Mouse (Mus musculus) kidney, postnatal 0 days (tissue): ENCODE measurements around the gene Atp5h. TPM values are rescaled to one million over a fixed set of nuclear protein-coding genes. Genes with fewer than 3 reads are reported as not detected.

Experiments used
- ATAC-seq: fragments of 200-750 bp; cut with Nextera tagmentation; replicated peaks from 2 replicates; pipeline ENCODE4 v1.8.0; 2017; ENCODE audit warnings: low read depth, moderate number of reproducible peaks, moderate TSS enrichment, moderate library complexity; ENCODE audit not compliant: low FRiP score
- DNase-seq: peaks from one replicate; pipeline ENCODE4 v3.0.0-alpha.2; 2016; ENCODE audit warnings: low spot score
- H3K27ac ChIP-seq: fragments of 300-500 bp; sonication (generic); 2 replicates; pipeline ENCODE4 v1.5.1; 2014; ENCODE audit warnings: mild to moderate bottlenecking
- H3K27me3 ChIP-seq: fragments of 300-500 bp; sonication (generic); 2 replicates; pipeline ENCODE4 v1.6.1; 2014; ENCODE audit warnings: low read length, mixed read lengths; ENCODE audit not compliant: insufficient read depth
- H3K36me3 ChIP-seq: fragments of 300-500 bp; sonication (generic); 2 replicates; pipeline ENCODE4 v1.6.1; 2014; ENCODE audit warnings: low read length, mixed read lengths; ENCODE audit not compliant: insufficient read depth
- H3K4me1 ChIP-seq: fragments of 300-500 bp; sonication (generic); replicated peaks from 2 replicates; pipeline ENCODE4 v1.6.1; 2014; ENCODE audit warnings: antibody characterized with exemption, low read length, mixed read lengths; ENCODE audit not compliant: insufficient read depth
- H3K4me2 ChIP-seq: fragments of 300-500 bp; sonication (generic); 2 replicates; pipeline ENCODE4 v1.6.1; 2014; ENCODE audit warnings: mild to moderate bottlenecking, low read length, moderate library complexity, mixed read lengths
- H3K4me3 ChIP-seq: fragments of 300-500 bp; sonication (generic); replicated peaks from 2 replicates; pipeline ENCODE4 v1.5.1; 2014; ENCODE audit warnings: low read depth, low read length
- H3K9ac ChIP-seq: fragments of 300-500 bp; sonication (generic); 2 replicates; pipeline ENCODE4 v1.6.1; 2014; ENCODE audit warnings: low read depth, low read length
- H3K9me3 ChIP-seq: fragments of 300-500 bp; sonication (generic); replicated peaks from 2 replicates; pipeline ENCODE4 v1.6.1; 2016; ENCODE audit warnings: low read length, inconsistent platforms, mixed read lengths
- CTCF ChIP-seq: IDR thresholded peaks from 2 replicates; pipeline ENCODE4 v1.5.1; 2016; ENCODE audit warnings: antibody characterized with exemption, low read depth, mild to moderate bottlenecking, moderate library complexity
- WGBS: fragments of 180-500 bp; shearing (Covaris S2); extraction: QIAGEN DNeasy Blood & Tissue Kit; methylation state at CpG from one replicate; pipeline ENCODE4 v1.1.7; 2014; 5-methylcytosine and 5-hydroxymethylcytosine counted together
- polyA plus RNA-seq: library from polyadenylated mRNA; unstranded; fragments of >200 nt; fragmentation: Nextera tagmentation; extraction: Ambion mirVana; gene quantifications from 2 replicates; pipeline ENCODE4 v1.2.1, GENCODE M21; 2015

Atp5h gene
- polyA plus RNA-seq, 1 experiment from 2014 or later = 1,578 TPM

DNA sequence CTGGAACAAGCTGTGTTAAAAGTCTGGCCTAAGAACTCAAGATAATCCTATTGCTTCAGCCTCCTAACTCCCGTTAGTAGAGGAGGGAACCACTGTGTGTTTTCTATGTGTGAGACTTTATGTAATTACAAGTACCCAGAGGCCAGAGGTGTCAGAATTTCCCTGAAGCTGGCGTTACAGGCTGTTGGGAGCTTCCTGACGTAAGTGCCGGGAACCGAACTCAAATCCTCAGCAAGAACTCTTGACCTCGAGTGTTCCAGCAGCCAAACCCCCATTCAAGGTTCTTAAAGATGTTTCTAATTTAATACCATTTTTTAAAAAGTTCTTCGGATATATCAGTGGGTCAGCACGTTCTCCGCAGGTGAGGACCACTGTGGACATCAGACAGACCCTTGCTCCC is 38.5 kb downstream of the Atp5h start:
- Histone ChIP-seq H3K4me2 (peak overlapping the region; percentile 82), H3K4me3 (peak overlapping the region; percentile 74), H3K36me3 (no peaks in the 10 kb centered on the region), H3K9me3 (no peaks in the 10 kb centered on the region), H3K9ac (no peak overlapping the region), H3K27me3 (no peaks in the 10 kb centered on the region), H3K4me1 (peaks cover 25% of the 10 kb centered on the region; the same call in 1 of the 2 replicates), H3K27ac (peak overlapping the region; percentile 28; the same call in 1 of the 2 replicates)
- WGBS = 17% methylated on average over 9 of the region's 9 CpGs
- no peak for TF ChIP-seq CTCF
- no peak for DNase-seq
- no peak for ATAC-seq

DNA sequence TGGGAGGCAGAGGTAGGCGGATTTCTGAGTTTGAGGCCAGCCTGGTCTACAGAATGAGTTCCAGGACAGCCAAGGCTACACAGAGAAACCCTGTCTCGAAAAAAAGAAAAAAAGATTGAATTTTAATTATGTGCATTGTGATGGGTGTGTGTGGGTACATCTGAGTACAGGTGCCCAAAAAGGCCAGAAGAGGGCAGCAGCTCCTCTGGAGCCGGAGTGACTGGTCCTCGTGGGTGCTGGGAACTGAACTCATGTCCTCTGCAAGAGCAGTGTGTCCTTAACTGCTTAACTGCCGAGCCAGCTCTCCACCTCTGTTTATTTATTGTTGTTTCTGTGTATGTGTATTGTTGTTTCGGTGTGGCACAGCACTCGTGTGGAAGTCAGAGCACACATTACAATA is 41.9 kb downstream of the Atp5h start:
- WGBS = 87% methylated on average over 7 of the region's 7 CpGs
- ATAC-seq = no peak

DNA sequence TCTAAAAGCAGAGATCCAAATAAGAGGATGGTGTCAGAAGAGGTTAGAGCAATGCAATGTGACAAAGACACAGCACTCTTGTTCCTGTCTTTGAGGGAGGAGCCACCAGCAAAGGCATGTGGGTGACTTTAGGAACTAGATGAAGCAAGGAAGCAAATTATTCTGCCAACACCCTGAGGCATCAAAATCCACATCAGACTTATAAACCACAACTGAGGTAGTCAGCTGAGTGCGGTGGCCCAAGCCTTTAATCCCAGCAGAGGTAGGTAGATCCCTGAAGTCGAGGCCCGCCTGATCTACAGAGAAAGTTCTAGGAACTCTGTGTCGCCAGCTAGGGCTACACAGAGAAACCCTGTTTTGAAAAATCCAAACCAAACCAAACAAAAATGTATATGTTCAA is 42.5 kb downstream of the Atp5h start:
- WGBS = 89% methylated on average over 4 of the region's 4 CpGs

More for the DNA sequence above, 41.9 kb downstream of the Atp5h start:
- no peak overlapping the region for H3K9ac ChIP-seq
- H3K27me3 ChIP-seq = peaks cover 4% of the 10 kb centered on the region; the same call in 1 of the 2 replicates
- 0 out of 2 replicates have a peak, but pooled peaks have one; percentile 10 for TF ChIP-seq CTCF
- H3K36me3 ChIP-seq = no peaks in the 10 kb centered on the region
- H3K27ac ChIP-seq = no peak overlapping the region
- no peaks in the 10 kb centered on the region for H3K9me3 ChIP-seq
- H3K4me2 ChIP-seq = no peak overlapping the region
- H3K4me1 ChIP-seq = peaks cover 4% of the 10 kb centered on the region; the same call in 1 of the 2 replicates
- no peak for DNase-seq
- no peak overlapping the region for H3K4me3 ChIP-seq

GRCm38 (mm10) chr11:115376722-115377121 is 43.0 kb downstream of the Atp5h start:
- no peak overlapping the region for H3K4me3 ChIP-seq
- H3K27me3 ChIP-seq = peaks cover 4% of the 10 kb centered on the region; the same call in 1 of the 2 replicates
- no peak overlapping the region for H3K4me2 ChIP-seq
- H3K4me1 ChIP-seq = no peaks in the 10 kb centered on the region; the same call in 1 of the 2 replicates
- WGBS = 47% methylated on average over 7 of the region's 7 CpGs
- no peak overlapping the region for H3K27ac ChIP-seq
- no peaks in the 10 kb centered on the region for H3K36me3 ChIP-seq
- H3K9me3 ChIP-seq = no peaks in the 10 kb centered on the region
- DNase-seq (no peak), ATAC-seq (no peak)
- H3K9ac ChIP-seq = no peak overlapping the region
- no peak for TF ChIP-seq CTCF

More for the DNA sequence above, 42.5 kb downstream of the Atp5h start:
- ATAC-seq = no peak
- H3K36me3 ChIP-seq = no peaks in the 10 kb centered on the region
- DNase-seq = no peak
- H3K4me1 ChIP-seq = no peaks in the 10 kb centered on the region; the same call in 1 of the 2 replicates
- H3K27ac ChIP-seq = no peak overlapping the region
- peaks cover 4% of the 10 kb centered on the region; the same call in 1 of the 2 replicates for H3K27me3 ChIP-seq
- TF ChIP-seq CTCF = no peak
- H3K4me3 ChIP-seq = no peak overlapping the region
- no peaks in the 10 kb centered on the region for H3K9me3 ChIP-seq
- no peak overlapping the region for H3K4me2 ChIP-seq
- H3K9ac ChIP-seq = no peak overlapping the region

DNA sequence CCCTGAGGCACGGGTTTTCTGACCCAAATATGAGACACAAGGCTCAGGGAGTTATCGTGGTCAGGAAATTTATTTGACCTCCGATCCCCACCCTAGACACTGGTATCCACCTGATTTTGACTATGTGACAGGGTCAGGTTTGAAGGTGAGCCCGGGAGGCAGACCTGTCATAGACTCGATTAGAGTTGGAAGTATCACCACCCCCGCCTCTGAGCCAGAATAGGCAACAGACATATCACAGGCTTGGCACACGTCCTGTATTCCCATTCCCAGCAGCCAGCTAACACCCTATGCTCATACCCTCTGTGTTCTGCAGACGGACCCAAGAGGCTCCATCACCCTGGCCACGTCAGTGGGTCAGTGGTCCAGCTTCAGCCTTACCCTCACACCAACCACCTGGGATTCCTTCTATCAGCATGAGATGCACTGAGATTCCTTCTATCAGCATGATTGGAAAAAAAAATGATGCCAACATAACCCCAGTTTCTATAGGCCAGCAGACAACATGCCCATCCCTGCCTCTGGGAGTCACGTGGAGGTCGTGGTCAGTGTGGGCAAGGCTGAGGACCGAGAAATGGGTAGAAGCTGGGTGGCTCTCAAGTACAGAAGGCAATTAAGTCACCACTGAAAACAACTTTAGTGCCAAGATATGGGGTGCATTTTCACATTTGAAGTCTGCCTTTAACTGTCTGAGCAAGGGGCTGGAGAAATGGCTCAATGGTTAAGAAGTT is 44.9 kb downstream of the Atp5h start:
- WGBS = 64% methylated on average over 12 of the region's 12 CpGs
- H3K27ac ChIP-seq = no peak overlapping the region
- H3K4me3 ChIP-seq = peak overlapping the region; percentile 33; the same call in 1 of the 2 replicates

DNA sequence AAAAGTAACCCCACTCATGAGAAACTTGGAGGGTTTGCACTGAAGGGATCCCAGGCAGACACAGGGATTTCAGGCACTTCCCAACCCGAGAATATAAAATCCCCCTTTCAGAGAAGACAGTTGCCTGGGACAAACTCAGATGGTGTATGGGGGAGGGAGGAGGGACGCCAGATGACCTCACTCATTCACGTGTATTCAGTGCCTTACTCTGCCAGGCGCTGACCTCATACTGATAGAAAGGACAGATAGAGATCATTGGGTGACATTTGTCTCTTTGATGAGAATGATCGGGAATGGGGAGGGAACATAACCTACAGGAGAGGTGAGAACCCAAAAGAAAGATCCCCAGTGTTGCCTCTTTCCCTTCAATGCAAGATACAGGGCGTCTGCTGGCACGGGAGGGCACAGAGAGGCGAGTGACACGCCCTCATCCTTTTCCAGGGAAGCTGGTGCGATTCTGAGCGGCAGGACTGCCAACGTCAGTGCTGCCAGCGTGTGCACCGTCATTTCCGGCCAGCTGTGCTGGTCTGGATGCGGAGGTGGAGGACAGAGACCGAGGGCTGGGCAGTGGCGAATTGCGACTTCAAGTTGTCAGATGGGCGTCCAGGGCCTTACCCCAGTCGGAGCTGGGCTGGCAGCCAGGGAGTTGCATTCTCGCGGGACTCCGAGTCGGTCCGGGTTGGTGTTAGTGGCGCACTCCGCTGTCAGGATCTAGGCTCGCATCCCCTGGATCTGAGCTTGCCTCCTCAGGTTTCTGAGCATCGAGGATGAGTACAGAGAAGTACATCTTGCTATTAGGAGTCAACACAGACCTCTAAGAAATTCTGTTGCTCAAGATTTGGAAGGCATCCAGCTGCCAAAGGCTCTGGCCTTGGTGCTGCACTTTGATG is 45.7 kb downstream of the Atp5h start:
- WGBS = 2% methylated on average over 30 of the region's 30 CpGs
- peaks cover 4% of the 10 kb centered on the region; the same call in 1 of the 2 replicates for H3K27me3 ChIP-seq
- H3K9ac ChIP-seq = peak overlapping the region; percentile 46

More for the DNA sequence above, 44.9 kb downstream of the Atp5h start:
- H3K9ac ChIP-seq = no peak overlapping the region
- H3K4me1 ChIP-seq = no peaks in the 10 kb centered on the region
- H3K27me3 ChIP-seq = peaks cover 4% of the 10 kb centered on the region; the same call in 1 of the 2 replicates
- TF ChIP-seq CTCF = no peak
- no peaks in the 10 kb centered on the region for H3K9me3 ChIP-seq
- no peaks in the 10 kb centered on the region for H3K36me3 ChIP-seq
- DNase-seq (no peak), ATAC-seq (no peak)
- peak overlapping the region; percentile 60 for H3K4me2 ChIP-seq

More for the DNA sequence above, 45.7 kb downstream of the Atp5h start:
- peak; percentile 29; the same call in 1 of the 2 replicates for ATAC-seq
- peak; percentile 51 for DNase-seq
- Histone ChIP-seq H3K4me1 (no peaks in the 10 kb centered on the region), H3K4me2 (peak overlapping the region; percentile 60), H3K27ac (no peak overlapping the region), H3K36me3 (no peaks in the 10 kb centered on the region), H3K4me3 (peak overlapping the region; percentile 33), H3K9me3 (no peaks in the 10 kb centered on the region)
- TF ChIP-seq CTCF = no peak
